In the genomic region with DNA sequence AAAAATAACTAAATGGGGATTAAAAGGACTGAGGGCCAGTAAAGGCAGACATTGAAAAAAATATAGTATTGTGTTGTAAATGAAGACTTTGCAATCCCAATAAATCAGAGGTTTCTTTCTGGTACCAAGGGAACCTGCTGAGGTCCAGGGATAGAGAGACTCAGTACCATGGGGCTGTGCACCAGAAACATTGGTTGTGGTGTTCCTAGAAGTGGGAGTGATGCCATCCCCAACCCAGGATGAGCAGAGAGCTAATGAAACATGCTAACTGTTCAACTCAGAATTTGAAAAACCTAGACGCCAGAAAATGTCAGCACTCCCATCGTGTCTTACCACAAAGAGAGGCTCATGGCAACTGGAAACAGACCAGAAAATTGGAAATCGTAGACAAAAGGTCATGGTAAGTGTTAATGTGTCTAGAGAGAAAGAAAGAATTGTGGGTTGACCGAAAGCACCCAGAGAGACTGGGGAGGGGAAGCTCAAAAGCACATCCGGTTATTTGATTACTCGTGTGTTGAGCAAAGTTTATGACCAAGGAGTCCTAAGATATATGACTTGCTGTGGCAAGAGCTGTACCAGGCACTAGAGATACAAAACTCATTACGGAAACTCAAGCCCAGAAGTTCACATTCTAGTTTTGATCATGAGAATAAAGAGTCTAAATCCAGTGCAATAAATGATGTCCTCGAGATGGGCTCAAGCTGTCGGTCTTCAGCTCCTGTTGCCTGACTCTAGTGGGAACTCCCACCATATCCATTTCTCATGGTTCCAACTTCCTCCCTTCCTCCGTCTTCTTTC, we compare ENCODE assay signal across 43 mouse cellular contexts. TPM values are rescaled to one million over a fixed set of nuclear protein-coding genes. Genes with fewer than 3 reads are reported as not detected.
DNase-seq lines count a peak whose midpoint lies in the region; ATAC-seq lines count a peak whose summit lies in the region.
"Had no signal": no experiment of that assay in that cellular context is flagged by ENCODE, and none has a peak within 500 bp of the region (broad histone marks: within the 10 kb centered on the region; RNA-seq: fewer than 3 reads in every experiment).

No protein-coding gene starts in this region.

- H3K4me3 ChIP-seq in heart, embryonic 10.5 days: no peak overlapping the region
- H3K4me3 ChIP-seq in lung, embryonic 16.5 days (ENCODE audit: low read length): no peak overlapping the region
- H3K4me3 ChIP-seq: embryonic facial prominence, embryonic 10.5 days; embryonic facial prominence, embryonic 15.5 days; forebrain, embryonic 13.5 days; heart, adult 2 months; heart, embryonic 13.5 days; midbrain, embryonic 15.5 days; neural tube, embryonic 15.5 days had no signal

- DNase-seq in heart, adult 11 months: peak; percentile 36
- DNase-seq in heart, embryonic 10.5 days (ENCODE audit: low spot score): no peak
- DNase-seq in lung, postnatal 25 days (ENCODE audit: low spot score): no peak
- DNase-seq in kidney, adult 9 months: peak; percentile 34
- DNase-seq in kidney, postnatal 10 days: peak; percentile 69
- no peak for DNase-seq in yolk sac, embryonic 10.5 days (ENCODE audit: low spot score)
- DNase-seq in gastrocnemius, adult 8-10 months (ENCODE audit: low spot score in 2 of 2): no peak
- DNase-seq: adrenal gland, adult 2 months; adrenal gland, postnatal 36 days; cerebellum, adult 18-20 months; cerebellum, postnatal 14 days; gastrocnemius, postnatal 36 days; heart, adult 2 months; heart, postnatal 10 days; liver; right cerebral cortex, postnatal 25 days; thymus, adult 18-20 months; thymus, postnatal 25 days had no signal

- H3K9ac ChIP-seq in lung, embryonic 16.5 days (ENCODE audit: low read length): no peak overlapping the region
- H3K9ac ChIP-seq: embryonic facial prominence, embryonic 15.5 days; forebrain, embryonic 13.5 days; heart, embryonic 13.5 days; hindbrain, embryonic 14.5 days; liver, embryonic 14.5 days; midbrain, embryonic 15.5 days; neural tube, embryonic 15.5 days had no signal

- H3K36me3 ChIP-seq in heart, embryonic 10.5 days: no peaks in the 10 kb centered on the region
- no peaks in the 10 kb centered on the region for H3K36me3 ChIP-seq in lung, embryonic 16.5 days (ENCODE audit: control insufficient read depth, insufficient read depth, low read length)
- H3K36me3 ChIP-seq: embryonic facial prominence, embryonic 10.5 days; embryonic facial prominence, embryonic 15.5 days; heart, embryonic 13.5 days; midbrain, embryonic 15.5 days; neural tube, embryonic 15.5 days had no signal

- no peak overlapping the region for H3K27ac ChIP-seq in heart, embryonic 10.5 days
- H3K27ac ChIP-seq in lung, embryonic 16.5 days (ENCODE audit: low read length): peak overlapping the region; percentile 91
- H3K27ac ChIP-seq: embryonic facial prominence, embryonic 10.5 days; embryonic facial prominence, embryonic 15.5 days; forebrain, embryonic 13.5 days; heart, adult 2 months; heart, embryonic 13.5 days; hindbrain, embryonic 14.5 days; liver, embryonic 14.5 days; macrophage; midbrain, embryonic 15.5 days; neural tube, embryonic 15.5 days had no signal

- no peak overlapping the region for H3K4me2 ChIP-seq in lung, embryonic 16.5 days (ENCODE audit: low read depth, low read length)
- H3K4me2 ChIP-seq: embryonic facial prominence, embryonic 15.5 days; forebrain, embryonic 13.5 days; heart, embryonic 13.5 days; hindbrain, embryonic 14.5 days; midbrain, embryonic 15.5 days; neural tube, embryonic 15.5 days had no signal

- no peaks in the 10 kb centered on the region for H3K9me3 ChIP-seq in heart, embryonic 10.5 days
- H3K9me3 ChIP-seq in lung, embryonic 16.5 days (ENCODE audit: control insufficient read depth, low read length): no peaks in the 10 kb centered on the region
- H3K9me3 ChIP-seq: embryonic facial prominence, embryonic 10.5 days; embryonic facial prominence, embryonic 15.5 days; forebrain, embryonic 13.5 days; heart, embryonic 13.5 days; midbrain, embryonic 15.5 days; neural tube, embryonic 15.5 days had no signal

- ATAC-seq in lung, embryonic 16.5 days (ENCODE audit: low read depth): peak; percentile 95
- ATAC-seq: activated CD4-positive, CD25-positive, alpha-beta regulatory T cell, adult 4 months; forebrain, embryonic 13.5 days; midbrain, embryonic 15.5 days had no signal

- 81% methylated on average over 10 of the region's 10 CpGs for WGBS in heart, embryonic 10.5 days
- 35% methylated on average over 10 of the region's 10 CpGs for WGBS in lung, embryonic 16.5 days

- H3K27me3 ChIP-seq in heart, embryonic 10.5 days (ENCODE audit: insufficient read depth, poor library complexity, severe bottlenecking): no peaks in the 10 kb centered on the region
- no peaks in the 10 kb centered on the region for H3K27me3 ChIP-seq in lung, embryonic 16.5 days (ENCODE audit: control insufficient read depth, insufficient read depth, low read depth, low read length)
- H3K27me3 ChIP-seq: CH12.LX; embryonic facial prominence, embryonic 15.5 days; heart, embryonic 13.5 days; midbrain, embryonic 15.5 days; neural tube, embryonic 15.5 days had no signal

- no peaks in the 10 kb centered on the region for H3K4me1 ChIP-seq in heart, embryonic 10.5 days
- peaks cover 15% of the 10 kb centered on the region for H3K4me1 ChIP-seq in lung, embryonic 16.5 days (replicated peaks; ENCODE audit: control insufficient read depth, insufficient read depth, low read length)
- H3K4me1 ChIP-seq: embryonic facial prominence, embryonic 10.5 days; embryonic facial prominence, embryonic 15.5 days; forebrain, embryonic 13.5 days; heart, embryonic 13.5 days; midbrain, embryonic 15.5 days; neural tube, embryonic 15.5 days had no signal

RNA-seq across cellular contexts. Expression of a gene that starts 47.9 kb away (rescaled TPM):
- polyA plus RNA-seq in heart, embryonic 10.5 days (2016; fragmentation: Nextera tagmentation; extraction: Ambion mirVana): not detected in 2 replicates
- 0.05 TPM in 1 of 2 replicates, not detected in the other for polyA plus RNA-seq in lung, embryonic 16.5 days (2015; fragmentation: Nextera tagmentation; extraction: Ambion mirVana)
- total RNA-seq in gastrocnemius, adult 8-10 months (2022): not detected
- total RNA-seq: adrenal gland, adult 2 months; adrenal gland, postnatal 36 days; CH12.LX; ES-E14; gastrocnemius, adult 18-20 months; gastrocnemius, postnatal 36 days; heart, adult 2 months; heart, postnatal 10 days; hematopoietic stem cell, adult 5-6 weeks; layer of hippocampus, adult 18-20 months; layer of hippocampus, postnatal 10 days; left cerebral cortex, adult 18-20 months; left cerebral cortex, postnatal 14 days had no signal
- polyA plus RNA-seq: activated CD4-positive, CD25-positive, alpha-beta regulatory T cell, adult 4 months; adrenal gland, adult 2 months; brain, embryonic 14.5 days; C2C12; cortical plate, adult 2 months; embryonic facial prominence, embryonic 10.5 days; embryonic facial prominence, embryonic 15.5 days; forebrain, embryonic 13.5 days; frontal cortex, adult 2 months; heart, adult 2 months; heart, embryonic 13.5 days; hindbrain, embryonic 14.5 days; limb, embryonic 11.5 days; liver, embryonic 14.5 days; macrophage; midbrain, embryonic 15.5 days; neural tube, embryonic 15.5 days; stomach, embryonic 16.5 days had no signal

Comparison
In these comparisons a context has a peak if more than half of its experiments do, and no peak if none do; other contexts are left out.
1. DNase-seq: peak in heart, adult 11 months (single experiment), kidney, adult 9 months (single experiment) and kidney, postnatal 10 days (single experiment); none in heart, embryonic 10.5 days (single experiment), lung, postnatal 25 days (single experiment), yolk sac, embryonic 10.5 days (single experiment) and gastrocnemius, adult 8-10 months (0 of 2).